Mouse (Mus musculus) lung, adult 2 months (tissue): ENCODE measurements around the gene Reg4.

Experiments
- CTCF ChIP-seq: fragments of 200-500 bp; IDR thresholded peaks from 2 replicates; pipeline ENCODE4 v1.5.1; 2011; ENCODE audit warnings: mild to moderate bottlenecking, low read length, control low read depth; ENCODE audit not compliant: insufficient read depth
- POLR2A ChIP-seq: fragments of 200-500 bp; IDR thresholded peaks from 2 replicates; pipeline ENCODE4 v1.6.1; 2011; ENCODE audit warnings: low read depth, mild to moderate bottlenecking, control low read depth, low read length, borderline replicate concordance; ENCODE audit errors: extremely low read depth

- TF ChIP-seq CTCF = no peak
- no peak for TF ChIP-seq POLR2A
Observed at GRCm38 (mm10) chr3:98178340-98178739, 43.6 kb upstream of the Reg4 start.
